Mouse (Mus musculus): ENCODE measurements at regions not wholly inside any gene's neighbourhood (a gene's known extent, or its start where the extent isn't known, plus 50 kb on each side); places are given as distances from the start of the nearest gene placed in this dataset.

- DNase-seq (ENCODE audit: low read depth, low spot score) = no peak
- H3K4me3 ChIP-seq (ENCODE audit: control insufficient read depth in 1 of 2, insufficient read depth in 1 of 2, low read depth in 2 of 2, low read length in 2 of 2) = no peak overlapping the region
- H3K79me2 ChIP-seq (ENCODE audit: control insufficient read depth, insufficient read depth, low read length, poor library complexity) = no peaks in the 10 kb centered on the region
- no peaks in the 10 kb centered on the region for H3K36me3 ChIP-seq (ENCODE audit: control insufficient read depth in 1 of 2, insufficient read depth in 2 of 2, low read length in 2 of 2)
- H3K9ac ChIP-seq (ENCODE audit: control insufficient read depth, low read depth, low read length, poor library complexity, severe bottlenecking) = no peak overlapping the region
- H3K9me3 ChIP-seq (replicated peaks; ENCODE audit: insufficient read depth, low read length) = no peaks in the 10 kb centered on the region
- H3K27ac ChIP-seq (ENCODE audit: control insufficient read depth, low read depth, low read length) = no peak overlapping the region
- TF ChIP-seq HCFC1 (IDR thresholded peaks at IDR 0.05; ENCODE audit: low read depth, low read length) = no peak
- TF ChIP-seq ELF1 (IDR thresholded peaks at IDR 0.05; ENCODE audit: low read depth, low read length) = no peak
- no peak for TF ChIP-seq MAFK (IDR thresholded peaks at IDR 0.05; ENCODE audit: borderline replicate concordance, low read depth, low read length)
- TF ChIP-seq ZC3H11A (IDR thresholded peaks at IDR 0.05; ENCODE audit: low read depth, low read length) = no peak
- no peak for TF ChIP-seq POLR2AphosphoS5 (IDR thresholded peaks at IDR 0.05; ENCODE audit: borderline replicate concordance, low read depth, low read length)
- no peak for TF ChIP-seq KAT2A (conservative IDR thresholded peaks at IDR 0.05; ENCODE audit: low read depth, low read length)
- TF ChIP-seq E2F4 (IDR thresholded peaks at IDR 0.05; ENCODE audit: borderline replicate concordance, low read depth, low read length) = no peak
- no peak for TF ChIP-seq POLR2A (IDR thresholded peaks at IDR 0.05; ENCODE audit: control insufficient read depth in 1 of 2, insufficient read depth in 1 of 2, low read depth in 1 of 2, low read length in 2 of 2, poor library complexity in 1 of 2)
- no peak for TF ChIP-seq MXI1 (IDR thresholded peaks at IDR 0.05; ENCODE audit: low read depth, low read length)
- no peak for TF ChIP-seq ZNF384 (IDR thresholded peaks at IDR 0.05; ENCODE audit: low read depth, low read length)
- TF ChIP-seq MAX (IDR thresholded peaks at IDR 0.05; ENCODE audit: low read length) = no peak
- no peaks in the 10 kb centered on the region for H3K4me1 ChIP-seq (ENCODE audit: control insufficient read depth in 1 of 2, insufficient read depth in 2 of 2, low read length in 2 of 2)
- no peaks in the 10 kb centered on the region for H3K27me3 ChIP-seq (ENCODE audit: control insufficient read depth in 1 of 2, insufficient read depth in 2 of 2, low read length in 2 of 2)
Observed at GRCm38 (mm10) chr6:135433753-135434152, 71.4 kb downstream of the Emp1 start.

GRCm38 (mm10) chr6:135436315-135436714, 74.0 kb downstream of the Emp1 start:
- H3K27me3 ChIP-seq (ENCODE audit: control insufficient read depth in 1 of 2, insufficient read depth in 2 of 2, low read length in 2 of 2) = no peaks in the 10 kb centered on the region
- no peaks in the 10 kb centered on the region for H3K9me3 ChIP-seq (replicated peaks; ENCODE audit: insufficient read depth, low read length)
- TF ChIP-seq TCF12 (IDR thresholded peaks at IDR 0.05; ENCODE audit: low read depth, low read length) (no peak), POLR2AphosphoS2 (IDR thresholded peaks at IDR 0.05; ENCODE audit: low read length) (no peak), POLR2AphosphoS5 (IDR thresholded peaks at IDR 0.05; ENCODE audit: borderline replicate concordance, low read depth, low read length) (no peak), MAZ (IDR thresholded peaks at IDR 0.05; ENCODE audit: low read depth, low read length) (no peak), BHLHE40 (IDR thresholded peaks at IDR 0.05; ENCODE audit: borderline replicate concordance, low read depth, low read length) (no peak), GABPA (IDR thresholded peaks at IDR 0.05; ENCODE audit: low read depth, low read length) (no peak), ZMIZ1 (IDR thresholded peaks at IDR 0.05; ENCODE audit: low read depth, low read length) (no peak), CHD1 (IDR thresholded peaks at IDR 0.05; ENCODE audit: low read depth, low read length) (no peak), RCOR1 (IDR thresholded peaks at IDR 0.05; ENCODE audit: low read depth, low read length) (no peak)
- H3K36me3 ChIP-seq (ENCODE audit: control insufficient read depth in 1 of 2, insufficient read depth in 2 of 2, low read length in 2 of 2) = no peaks in the 10 kb centered on the region
- H3K9ac ChIP-seq (ENCODE audit: control insufficient read depth, low read depth, low read length, poor library complexity, severe bottlenecking) = no peak overlapping the region
- no peaks in the 10 kb centered on the region for H3K4me1 ChIP-seq (ENCODE audit: control insufficient read depth in 1 of 2, insufficient read depth in 2 of 2, low read length in 2 of 2)
- no peak for DNase-seq (ENCODE audit: low read depth, low spot score)
- H3K4me3 ChIP-seq (ENCODE audit: control insufficient read depth in 1 of 2, insufficient read depth in 1 of 2, low read depth in 2 of 2, low read length in 2 of 2) = no peak overlapping the region
- no peaks in the 10 kb centered on the region for H3K79me2 ChIP-seq (ENCODE audit: control insufficient read depth, insufficient read depth, low read length, poor library complexity)
- no peak overlapping the region for H3K27ac ChIP-seq (ENCODE audit: control insufficient read depth, low read depth, low read length)

Data from MEL (cell line).